Mouse (Mus musculus) large intestine, adult 2 months (tissue): ENCODE data around the gene Pgm2l1. TPM values are rescaled to one million over a fixed set of nuclear protein-coding genes. Genes with fewer than 3 reads are reported as not detected.
A peak's percentile ranks its signal among the peaks of the same experiment; 100 is the strongest.

Experiments used
- DNase-seq: peaks from one replicate; pipeline ENCODE4 v3.0.0-alpha.2; 2012; ENCODE audit warnings: low read depth, low spot score
- WGBS: fragments of 180-500 bp; shearing (Covaris S2); methylation state at CpG from one replicate; pipeline ENCODE4 v1.1.7; 2018; 5-methylcytosine and 5-hydroxymethylcytosine counted together
- polyA plus RNA-seq: library from polyadenylated mRNA; depleted of rRNA; stranded (reverse); fragments of >200 nt; gene quantifications from 2 replicates; pipeline ENCODE4 v1.2.3, GENCODE M21; 2012

The Pgm2l1 gene
- polyA plus RNA-seq, 1 experiment: 1.2 TPM

DNA sequence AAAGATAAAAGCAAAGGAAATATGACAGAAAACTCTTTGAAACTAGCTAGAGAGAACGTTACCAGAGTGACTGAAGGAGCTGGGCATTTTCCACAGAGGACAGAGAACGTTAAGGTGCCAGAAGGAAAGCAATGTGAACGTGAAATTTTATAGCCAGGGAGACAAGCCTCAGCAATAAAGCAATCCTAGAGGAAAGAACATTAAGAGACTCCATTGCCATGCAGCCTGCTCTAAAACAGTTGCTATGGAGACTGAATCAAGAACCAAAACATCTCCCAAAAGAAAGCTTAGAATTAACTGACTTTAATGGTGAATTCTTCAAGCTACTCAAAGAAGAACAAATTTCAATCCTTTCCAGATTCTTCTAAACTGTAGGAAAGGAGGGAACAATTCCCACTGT, 56.1 kb downstream of the Pgm2l1 start:
- DNase-seq: no peak
- 8% methylated on average over 3 of the region's 3 CpGs for WGBS

DNA sequence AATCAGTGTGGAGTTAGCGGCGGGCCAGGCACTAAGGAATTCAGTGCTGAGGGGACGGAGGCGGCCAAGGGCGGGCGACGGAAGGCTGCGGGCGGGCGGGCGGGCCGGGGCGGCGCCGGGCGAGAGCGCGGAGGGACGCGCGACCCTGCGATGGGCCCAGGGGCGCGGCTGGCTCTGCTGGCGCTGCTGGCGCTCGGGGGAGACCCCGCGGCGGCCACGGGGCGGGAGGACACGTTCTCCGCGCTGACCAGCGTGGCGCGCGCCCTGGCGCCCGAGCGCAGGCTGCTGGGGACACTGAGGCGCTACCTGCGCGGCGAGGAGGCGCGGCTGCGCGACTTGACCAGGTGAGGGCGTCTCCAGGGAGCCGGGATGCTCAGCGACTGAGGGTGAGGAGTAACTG, 58.2 kb downstream of the Pgm2l1 start, which contains the start of gene P4ha3:
Gene P4ha3 (plus strand): TSS at position 138 of the 400 bp plus-strand sequence.
- no peak for DNase-seq
- WGBS: under 1% methylated on average over 50 of the region's 53 CpGs

DNA sequence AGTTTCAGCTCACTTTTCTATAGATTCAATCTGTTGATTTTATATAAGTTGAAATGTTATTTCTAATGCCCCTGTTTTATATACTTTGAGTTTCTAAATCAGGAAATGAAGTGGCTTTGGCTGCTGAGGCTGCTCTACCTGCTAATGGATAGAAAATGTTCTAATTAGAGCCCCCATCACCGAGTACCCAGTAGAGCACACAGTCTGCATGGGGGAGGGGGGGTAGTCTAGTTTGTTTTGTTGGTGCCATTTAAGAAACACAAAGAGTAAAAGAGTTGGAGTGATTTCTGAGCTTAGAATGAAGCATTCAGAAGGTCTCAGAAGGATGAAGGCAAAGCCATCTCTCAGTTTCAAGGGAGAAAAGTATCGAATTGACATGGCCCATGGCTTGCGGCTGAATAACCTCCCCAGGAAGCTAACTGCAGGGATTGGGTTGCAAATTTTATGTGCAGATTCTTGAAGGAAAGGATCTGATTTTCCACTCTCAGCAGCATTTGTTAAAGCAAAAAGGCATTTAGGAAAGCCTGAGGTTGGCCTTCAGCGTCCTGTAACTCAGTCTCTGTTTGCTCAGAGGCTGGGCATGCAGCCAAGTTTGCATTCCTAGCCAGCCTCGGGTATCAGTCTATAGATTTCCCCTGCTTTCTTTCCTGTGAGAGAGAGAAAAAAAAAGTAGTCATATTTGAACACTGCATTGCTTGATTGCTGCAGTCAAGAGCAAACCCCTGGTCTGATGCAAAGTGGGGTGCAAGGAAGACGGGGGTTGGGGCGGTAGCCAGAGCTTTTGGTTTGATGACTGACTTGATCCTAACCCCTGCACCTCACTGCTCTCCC, 60.8 kb downstream of the Pgm2l1 start:
- peak; percentile 51 for DNase-seq
- 15% methylated on average over 7 of the region's 7 CpGs for WGBS

DNA sequence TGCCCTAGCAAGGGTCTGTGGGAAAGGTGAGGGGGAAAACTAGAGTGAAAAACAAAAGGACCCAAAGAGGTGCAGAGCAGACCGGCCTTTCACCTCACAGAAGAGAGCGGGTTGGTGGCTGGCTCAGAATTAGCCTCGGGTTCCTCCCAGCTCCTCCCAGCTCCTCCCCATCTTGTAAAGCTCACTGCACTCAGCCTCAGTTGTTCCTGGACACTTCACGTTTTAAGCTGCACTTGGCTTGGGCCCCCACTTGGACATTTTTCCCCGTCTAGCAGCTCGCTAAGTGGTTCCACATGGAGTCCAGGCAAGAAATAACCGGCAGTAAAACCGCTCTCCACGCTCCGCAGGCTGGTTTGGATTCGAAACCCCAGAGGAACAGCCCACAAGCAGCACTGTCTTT, 61.4 kb downstream of the Pgm2l1 start:
- no peak for DNase-seq
- 15% methylated on average over 11 of the region's 11 CpGs for WGBS

DNA sequence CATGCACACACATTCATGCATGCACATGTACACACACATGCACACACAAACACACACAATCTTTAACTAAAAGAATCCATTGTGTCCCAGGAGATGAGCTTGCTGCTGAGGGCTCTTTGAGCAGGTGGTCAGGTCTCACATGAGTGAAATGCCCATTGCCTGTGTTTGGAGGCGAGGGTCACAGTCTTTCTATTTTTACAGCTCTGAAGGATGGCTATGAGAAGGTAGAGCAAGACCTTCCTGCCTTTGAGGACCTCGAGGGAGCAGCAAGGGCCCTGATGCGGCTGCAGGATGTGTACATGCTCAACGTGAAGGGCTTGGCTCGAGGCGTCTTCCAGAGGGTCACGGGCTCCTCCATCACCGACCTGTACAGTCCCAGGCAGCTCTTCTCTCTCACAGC, 66.4 kb downstream of the Pgm2l1 start:
- DNase-seq: no peak
- WGBS: 83% methylated on average over 8 of the region's 8 CpGs

DNA sequence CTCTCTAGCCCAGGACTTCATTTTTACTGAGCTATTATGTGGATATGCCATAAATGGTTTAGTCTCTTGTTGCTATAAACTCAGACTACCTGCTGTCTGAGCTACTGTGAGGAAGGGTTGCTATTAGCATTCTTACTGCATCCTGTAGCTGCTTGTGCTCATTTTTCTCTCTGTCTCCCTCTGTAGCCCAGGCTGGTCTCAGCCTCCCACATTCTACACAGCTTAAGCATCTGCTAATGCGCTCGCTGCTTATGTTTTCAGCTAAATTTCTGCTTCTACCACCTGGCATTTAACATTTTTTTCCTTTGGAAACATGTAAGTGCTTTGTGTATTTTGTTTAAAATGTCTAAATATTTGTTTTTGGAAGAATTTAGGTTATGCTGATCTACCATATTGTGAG, 68.6 kb downstream of the Pgm2l1 start:
- no peak for DNase-seq
- WGBS: 91% methylated on average over 2 of the region's 2 CpGs

DNA sequence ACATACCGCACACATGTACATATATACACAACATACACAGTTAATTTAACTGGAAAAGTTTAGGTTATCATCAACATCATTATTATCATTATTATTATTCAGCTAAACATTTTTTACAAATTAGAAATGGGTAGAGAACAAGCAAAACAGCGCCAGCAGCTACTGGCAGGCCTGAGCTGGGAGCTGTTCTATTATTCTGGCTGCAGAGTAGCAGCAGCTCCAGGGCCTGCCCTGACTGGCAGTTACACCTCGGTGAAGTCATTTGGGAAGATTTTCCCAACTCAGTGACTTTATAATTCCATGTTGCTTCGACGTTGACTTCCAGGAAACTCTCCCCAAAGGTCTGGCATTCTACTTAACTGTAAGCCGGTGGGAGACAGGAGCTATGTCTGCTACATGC, 69.5 kb downstream of the Pgm2l1 start:
- WGBS: 79% methylated on average over 6 of the region's 6 CpGs
- no peak for DNase-seq

DNA sequence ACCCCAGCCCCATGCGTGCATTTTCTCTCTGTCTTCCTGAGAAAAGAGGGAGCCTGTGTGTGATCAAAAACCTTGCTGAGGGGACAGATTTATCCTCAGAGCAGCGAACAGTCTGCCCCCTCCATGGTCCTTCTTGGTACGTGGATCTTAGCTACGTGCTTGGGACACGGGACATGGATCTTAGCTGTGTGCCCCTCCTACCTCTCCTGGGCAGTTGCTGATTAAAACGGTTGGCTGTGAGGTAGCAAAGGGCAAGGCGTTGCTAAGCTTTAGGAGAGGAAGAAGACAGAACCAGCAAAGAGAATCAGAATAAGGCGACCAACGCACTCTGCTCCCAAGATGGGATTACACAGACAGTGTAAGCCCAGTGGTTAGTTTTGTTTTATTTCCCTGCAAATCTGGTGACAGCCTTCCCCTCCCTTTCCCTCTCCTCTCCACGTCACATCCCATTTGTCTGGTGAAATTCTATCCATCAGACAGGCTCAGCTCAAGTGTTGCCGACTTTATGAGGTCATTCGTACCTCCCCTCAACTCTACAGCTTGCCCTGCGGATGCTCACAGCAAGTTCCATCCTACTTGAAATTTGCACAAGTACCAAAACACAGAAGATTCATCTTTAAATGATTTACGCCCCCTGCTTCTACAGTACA, 71.8 kb downstream of the Pgm2l1 start:
- 70% methylated on average over 14 of the region's 14 CpGs for WGBS
- no peak for DNase-seq

DNA sequence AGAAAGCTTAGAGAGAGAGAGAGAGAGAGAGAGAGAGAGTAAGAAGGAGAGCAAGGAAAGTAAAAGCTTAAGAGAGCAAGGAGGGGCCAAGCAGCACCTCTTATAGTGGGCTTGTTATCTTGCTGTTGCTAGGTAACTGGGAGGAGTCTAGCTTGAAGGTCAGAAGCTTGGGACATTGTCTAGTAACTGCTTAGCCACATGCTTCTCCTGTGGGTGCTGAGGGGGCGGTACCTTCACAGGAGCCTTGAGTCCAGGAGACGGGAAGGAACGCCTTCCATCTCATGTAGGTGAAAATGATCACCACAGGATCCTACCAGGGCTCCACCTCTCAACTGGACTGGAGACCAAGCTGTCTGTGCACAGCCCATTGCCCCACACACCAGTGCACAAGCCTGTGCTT, 74.2 kb downstream of the Pgm2l1 start:
- DNase-seq: no peak
- 54% methylated on average over 3 of the region's 3 CpGs for WGBS

DNA sequence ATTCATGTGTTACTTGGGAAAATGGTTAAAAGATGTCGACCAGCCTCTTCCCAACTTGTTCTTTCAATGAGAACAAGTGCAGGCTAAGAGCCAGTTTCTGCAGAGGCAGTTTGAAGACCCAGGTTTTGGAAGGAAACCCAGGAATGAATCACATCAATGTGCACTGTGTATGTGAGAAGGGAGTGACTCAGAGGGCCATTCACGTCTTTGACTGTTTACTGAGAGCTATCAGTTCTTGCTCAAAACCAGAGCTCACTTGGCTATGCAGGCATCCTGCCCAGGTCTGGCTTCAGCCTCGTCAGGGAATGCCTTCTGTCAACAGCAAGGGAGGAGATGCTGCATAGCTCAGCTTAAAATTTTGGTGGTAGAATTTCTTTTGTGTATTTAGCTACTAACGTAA, 75.1 kb downstream of the Pgm2l1 start:
- DNase-seq: no peak
- WGBS: 27% methylated on average over 4 of the region's 4 CpGs

DNA sequence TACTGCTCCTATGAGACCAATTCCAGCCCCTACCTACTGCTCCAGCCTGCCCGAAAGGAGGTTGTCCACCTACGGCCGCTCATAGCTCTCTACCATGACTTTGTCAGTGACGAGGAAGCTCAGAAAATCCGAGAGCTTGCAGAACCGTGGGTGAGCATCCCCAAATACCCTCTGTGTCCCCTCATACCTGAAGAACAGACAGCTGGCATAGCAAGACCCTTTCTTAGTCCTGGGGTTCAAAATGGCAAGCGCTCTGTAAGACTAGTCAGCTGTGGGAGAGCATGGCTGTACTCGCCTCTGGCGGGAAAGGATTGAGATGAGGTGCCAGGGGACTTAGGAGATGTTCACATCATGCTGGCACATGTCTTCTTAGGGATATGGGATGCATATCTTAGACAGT, 78.7 kb downstream of the Pgm2l1 start:
- no peak for DNase-seq
- WGBS: 93% methylated on average over 9 of the region's 9 CpGs

DNA sequence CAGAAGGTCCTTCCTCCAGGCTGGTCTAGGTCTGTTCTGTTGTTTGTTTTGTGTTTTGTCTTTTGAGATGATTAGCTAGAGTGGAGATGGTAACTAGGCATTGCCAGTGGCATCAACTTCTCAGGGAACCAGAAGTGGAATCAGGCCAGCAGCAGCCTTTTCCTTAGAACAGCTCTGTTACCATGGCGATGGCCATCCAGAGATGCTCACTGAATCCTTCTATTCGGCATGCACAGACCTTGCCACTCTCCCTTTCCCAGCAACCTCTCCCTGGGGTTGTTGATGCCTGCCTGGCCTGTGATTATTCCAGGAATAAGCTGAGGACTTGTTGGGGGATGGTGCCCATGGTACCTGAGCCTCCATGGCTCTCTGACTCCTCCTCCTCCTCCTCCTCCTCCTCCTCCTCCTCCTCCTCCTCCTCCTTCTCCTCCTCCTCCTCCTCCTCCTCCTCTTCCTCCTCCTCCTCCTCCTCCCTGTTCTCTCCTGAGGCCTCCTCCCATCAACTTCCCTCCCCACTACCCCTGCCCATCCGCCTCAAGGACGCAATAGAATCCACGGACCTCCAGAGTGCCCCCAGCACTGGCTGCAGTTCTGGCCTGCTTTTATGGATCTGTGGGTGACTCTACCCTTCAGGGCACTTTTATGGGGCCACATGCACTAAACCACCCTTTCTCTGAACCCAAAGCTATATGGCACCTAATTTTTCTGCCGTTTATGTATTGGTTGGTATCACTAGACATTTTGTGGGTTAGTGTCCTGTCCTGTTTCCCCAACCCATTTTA, 80.9 kb downstream of the Pgm2l1 start:
- no peak for DNase-seq
- 79% methylated on average over 6 of the region's 6 CpGs for WGBS

DNA sequence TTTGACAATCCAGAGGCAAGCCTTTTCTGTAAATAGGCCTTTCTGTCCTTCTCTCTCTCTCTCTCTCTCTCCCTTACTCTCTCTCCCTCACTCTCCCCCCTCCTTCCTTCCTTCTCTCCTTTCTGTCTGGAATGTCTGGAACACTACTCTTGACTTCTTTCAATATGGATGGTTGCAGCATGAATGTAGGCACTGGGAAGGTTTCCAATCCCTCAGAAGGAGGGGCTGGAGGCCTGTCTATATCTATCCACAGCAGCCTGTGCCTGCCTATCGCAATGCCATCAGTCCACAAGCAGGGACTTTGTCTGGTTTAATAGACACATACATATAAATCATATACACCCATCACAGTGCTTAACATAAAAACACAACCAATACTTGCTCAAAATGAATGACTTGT, 82.0 kb downstream of the Pgm2l1 start:
- WGBS: 64% methylated on average over 1 of the region's 1 CpGs
- DNase-seq: no peak

DNA sequence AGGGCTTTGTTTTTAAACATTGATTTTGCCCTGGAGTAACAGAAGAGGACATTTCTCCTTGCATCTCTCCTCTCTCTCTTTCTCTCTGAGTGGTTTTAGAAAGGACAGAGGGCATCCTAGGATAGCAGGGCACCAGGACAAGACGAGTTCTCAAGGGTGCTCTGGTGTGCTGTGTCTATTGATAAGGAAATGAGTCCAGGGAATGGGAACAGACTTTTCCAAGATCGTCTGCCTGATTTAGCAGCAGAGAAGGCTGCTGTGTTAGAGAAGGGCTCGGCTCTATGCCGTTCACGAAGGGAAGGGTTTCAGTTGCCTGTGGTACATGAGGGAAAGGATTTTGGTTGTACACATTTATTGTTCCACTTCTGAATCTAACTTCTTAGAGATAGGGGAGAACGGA, 82.5 kb downstream of the Pgm2l1 start:
- no peak for DNase-seq
- WGBS: 67% methylated on average over 6 of the region's 6 CpGs

DNA sequence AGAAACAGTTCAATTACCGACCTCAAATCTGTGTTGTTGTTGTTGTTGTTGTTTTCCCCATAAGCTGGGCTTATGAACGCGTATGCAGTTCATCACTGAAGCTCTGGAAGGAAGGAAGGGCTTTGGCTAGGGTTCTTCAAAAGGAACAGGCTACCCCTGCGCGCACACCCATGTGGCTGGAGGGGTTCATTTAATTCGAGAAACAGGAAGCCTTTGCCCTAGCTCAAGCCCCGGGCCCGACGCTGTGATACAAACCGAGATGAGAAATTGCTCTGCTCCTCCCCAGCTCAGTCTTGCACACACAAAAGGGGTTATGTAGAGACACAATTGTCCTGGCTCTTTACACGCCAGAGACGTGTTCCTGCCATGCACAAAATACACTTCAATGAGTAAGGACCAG, 83.1 kb downstream of the Pgm2l1 start:
- 85% methylated on average over 12 of the region's 12 CpGs for WGBS
- DNase-seq: no peak

DNA sequence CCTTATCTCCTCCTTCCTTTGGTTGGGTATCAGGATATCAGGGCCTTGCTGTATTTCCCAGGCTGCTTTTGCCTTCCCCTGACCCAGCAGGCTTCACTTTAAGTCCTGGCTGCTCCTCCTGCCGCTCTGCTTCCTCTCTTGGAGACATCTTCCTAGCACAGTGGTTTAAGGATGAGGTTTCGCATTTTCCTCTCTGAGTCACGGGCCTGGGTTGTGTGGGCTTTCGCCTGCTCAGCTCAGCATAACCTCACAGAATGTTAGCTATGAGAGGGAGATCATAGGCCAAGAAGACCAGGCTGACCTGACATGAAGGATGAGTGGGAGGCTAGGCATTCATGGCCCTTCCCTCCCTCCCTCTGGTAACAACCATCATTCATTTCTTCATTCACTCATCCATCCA, 85.5 kb downstream of the Pgm2l1 start:
- 85% methylated on average over 4 of the region's 4 CpGs for WGBS
- DNase-seq: no peak

DNA sequence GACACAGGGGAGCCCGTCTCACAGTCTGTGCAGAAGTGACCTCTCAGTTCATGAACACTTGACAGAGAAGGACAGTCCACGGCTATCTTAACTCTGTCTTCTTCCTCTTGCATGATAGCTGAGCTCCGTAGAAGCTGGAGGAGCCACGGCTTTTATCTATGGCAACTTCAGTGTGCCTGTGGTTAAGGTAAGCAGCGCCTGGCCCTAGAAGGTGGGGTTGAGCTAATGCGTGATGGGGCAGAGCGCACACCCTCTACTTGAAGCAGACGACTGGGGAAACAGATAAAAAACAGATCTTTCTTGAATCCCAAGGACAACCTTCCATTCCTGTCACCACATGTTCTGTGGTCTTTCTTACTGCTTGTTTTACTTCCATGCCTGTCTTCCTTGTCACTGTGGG, 89.7 kb downstream of the Pgm2l1 start:
- 95% methylated on average over 8 of the region's 8 CpGs for WGBS
- DNase-seq: no peak

DNA sequence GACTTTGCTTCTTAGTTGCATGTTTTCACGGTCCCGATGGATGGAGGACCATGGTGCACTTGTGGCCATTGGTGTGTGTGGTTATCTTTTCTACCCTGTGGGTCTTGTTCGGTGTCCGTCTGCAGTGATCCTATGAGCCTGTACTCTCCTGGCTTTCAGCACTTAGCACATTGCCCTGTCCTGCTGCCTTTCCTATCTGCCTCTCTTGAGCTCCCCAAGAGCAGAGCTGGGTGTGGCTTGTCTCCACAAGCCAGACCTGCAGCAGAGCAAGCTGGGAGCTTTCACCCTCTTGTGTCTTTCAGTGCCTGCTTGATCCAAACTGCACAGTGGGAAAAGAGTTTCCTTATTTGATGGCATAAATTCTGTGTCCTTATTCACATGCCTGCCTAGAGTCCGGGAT, 90.3 kb downstream of the Pgm2l1 start:
- WGBS: 94% methylated on average over 5 of the region's 5 CpGs
- DNase-seq: no peak

DNA sequence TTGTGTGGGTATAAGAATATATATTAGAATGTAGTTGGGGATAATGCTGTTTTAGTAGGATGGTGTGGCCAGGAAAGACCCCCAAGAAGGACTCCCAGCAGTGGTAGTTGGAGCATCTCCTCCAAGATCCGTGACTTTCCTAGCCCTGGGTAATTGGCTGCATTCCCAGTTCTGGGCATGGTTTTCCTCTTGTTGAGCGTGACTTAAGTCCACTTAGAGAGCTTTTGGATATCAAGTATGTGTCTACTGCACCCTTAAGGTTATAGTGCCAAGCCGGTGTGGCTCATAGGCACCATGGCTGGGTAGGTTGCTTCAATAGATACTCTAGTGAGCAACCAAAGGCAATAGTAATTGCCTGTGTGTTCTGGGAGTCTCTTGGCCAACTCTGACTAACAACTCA, 96.5 kb downstream of the Pgm2l1 start:
- DNase-seq: no peak
- 41% methylated on average over 3 of the region's 3 CpGs for WGBS

DNA sequence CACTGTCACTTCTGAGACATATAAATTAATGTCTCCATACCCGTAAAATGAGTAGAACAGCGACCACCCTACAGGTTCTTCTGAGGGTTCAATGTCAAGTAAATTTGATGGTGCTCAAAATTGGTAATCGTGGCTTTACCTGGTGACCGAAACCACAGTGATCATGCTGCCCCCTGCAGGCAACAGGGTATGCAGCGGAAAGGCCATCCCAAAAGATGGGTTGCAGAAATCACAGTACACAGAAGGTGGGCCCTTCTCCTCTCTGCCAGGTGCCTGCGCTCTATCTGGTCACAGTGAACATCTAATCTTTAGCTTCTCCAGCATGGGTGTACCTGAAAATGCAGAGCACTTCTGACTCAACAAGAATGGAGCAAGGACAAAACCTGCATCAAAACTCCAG, 98.3 kb downstream of the Pgm2l1 start:
- 71% methylated on average over 6 of the region's 6 CpGs for WGBS
- no peak for DNase-seq

DNA sequence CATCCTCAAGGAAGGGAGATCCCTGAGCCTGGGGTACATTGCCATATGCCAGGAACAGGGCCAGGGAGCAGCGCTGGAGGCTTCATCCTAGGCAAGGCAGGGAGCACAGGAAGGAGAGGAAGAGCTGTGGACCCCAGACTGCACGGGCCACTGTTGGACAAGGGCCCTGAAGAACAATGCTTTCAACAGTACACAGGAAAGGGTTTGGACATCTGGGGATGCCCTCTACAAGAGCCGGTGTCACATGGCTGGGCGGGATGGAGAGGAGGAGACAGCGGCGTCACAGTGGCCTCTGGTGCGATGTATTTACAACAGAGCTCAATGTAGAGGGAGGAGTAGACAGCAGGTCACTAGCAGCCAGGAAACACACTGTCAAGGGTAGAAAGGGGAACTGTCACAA, 100.3 kb downstream of the Pgm2l1 start:
- 88% methylated on average over 7 of the region's 7 CpGs for WGBS
- DNase-seq: no peak
